Mouse (Mus musculus) layer of hippocampus, adult 2 months (tissue): Measurements from ENCODE around the gene Fndc3a. TPM values are rescaled to one million over a fixed set of nuclear protein-coding genes. Genes with fewer than 3 reads are reported as not detected.

Experiments
- DNase-seq, 2 experiments: peaks; one replicate each; pipeline ENCODE4 v3.0.0; 2022; ENCODE audit warnings: low spot score in 2 of 2
- H3K27ac ChIP-seq: fragments of 200-600 bp; 2 replicates; pipeline ENCODE4 v1.8.1; 2022
- H3K4me3 ChIP-seq: fragments of 200-600 bp; 2 replicates; pipeline ENCODE4 v1.8.1; 2022; ENCODE audit warnings: mild to moderate bottlenecking
- CTCF ChIP-seq: fragments of 200-600 bp; conservative IDR thresholded peaks from 2 replicates; pipeline ENCODE4 v1.8.1; 2022; ENCODE audit warnings: antibody characterized with exemption, mild to moderate bottlenecking, moderate library complexity
- long read RNA-seq, 2 experiments: library from polyadenylated mRNA; stranded (forward); transcript quantifications; one replicate each; pipeline ENCODE4 v2.0.0; 2021; ENCODE audit warnings: borderline mapping rate in 2 of 2
- total RNA-seq, 2 experiments: library from RNA; stranded (reverse); gene quantifications; 2 replicates each; pipeline ENCODE4 v1.2.3; 2021

Fndc3a gene
- 10 to 100 TPM; 38.0 to 39.6 TPM for total RNA-seq
- long read RNA-seq, experiment 1, full-length matches to known transcripts, result 1 of 6 reads
- long read RNA-seq, experiment 1, partial matches to known transcripts, result 2 of 6 reads
- long read RNA-seq, experiment 1, other reads (novel, unspliced or antisense), result 3 of 6 reads
- long read RNA-seq, experiment 2, full-length matches to known transcripts, result 8 of 20 reads
- long read RNA-seq, experiment 2, partial matches to known transcripts, result 7 of 20 reads
- long read RNA-seq, experiment 2, other reads (novel, unspliced or antisense), result 5 of 20 reads

DNA sequence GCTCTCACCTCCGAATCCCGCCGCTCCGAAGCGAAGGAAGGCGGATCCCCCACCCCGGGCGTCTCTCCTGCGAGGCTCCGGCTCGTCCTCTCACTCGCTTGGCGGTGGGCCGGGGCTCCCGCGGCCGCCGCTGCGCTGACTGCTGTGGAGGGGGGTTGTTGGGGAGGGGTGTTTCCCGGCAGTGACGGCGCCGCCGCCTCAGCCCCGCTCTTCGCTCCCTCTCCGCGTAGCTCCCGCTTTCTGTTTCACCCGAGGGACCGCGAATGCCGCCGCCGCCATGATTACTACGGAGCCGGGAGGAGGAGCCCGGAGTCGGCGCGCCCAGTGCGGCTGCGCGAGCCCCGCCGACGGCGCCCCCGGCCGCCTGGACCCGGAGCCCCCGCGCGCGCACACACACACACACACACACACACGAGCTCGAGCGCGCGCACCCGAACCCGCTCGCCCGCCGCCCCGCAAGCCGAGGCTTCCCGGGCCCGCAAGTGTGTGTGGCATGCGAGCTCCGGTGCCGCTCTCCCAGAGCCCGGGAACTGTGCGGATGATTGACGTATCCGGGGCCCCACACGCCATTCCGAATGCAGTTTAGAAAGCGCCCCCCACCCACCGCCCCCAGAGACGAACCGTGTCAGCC lies at the start of gene Fndc3a:
Gene Fndc3a (minus strand): TSS at position 294 of the 631 bp plus-strand sequence.
- Histone ChIP-seq H3K4me3 (peak within 1 kb of the TSS; percentile 91), H3K27ac (peak within 1 kb of the TSS; percentile 85)
- DNase-seq, result peak; percentile 75 to 80
- TF ChIP-seq CTCF, result no peak

DNA sequence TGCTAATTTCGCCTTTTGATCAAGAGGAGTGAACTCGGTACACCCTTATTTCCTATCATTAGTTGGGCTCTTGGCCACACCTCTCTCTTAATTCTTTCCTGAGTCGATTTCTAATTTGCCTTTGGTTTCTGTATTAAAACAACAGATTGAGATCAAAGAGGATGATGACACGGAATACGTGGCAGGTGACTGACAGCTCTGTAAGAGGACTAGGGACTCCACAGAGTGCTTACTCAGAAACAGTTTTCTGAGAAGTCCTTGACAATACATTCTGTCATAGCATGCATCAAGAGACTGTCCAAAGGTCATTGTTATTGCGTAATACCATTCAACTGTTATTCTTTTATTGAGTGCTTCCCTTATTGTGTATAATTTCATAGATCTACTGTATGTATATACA lies 43.1 kb upstream of the Fndc3a start:
- Histone ChIP-seq H3K27ac (no peak overlapping the region), H3K4me3 (no peak overlapping the region)
- no peak for DNase-seq
- TF ChIP-seq CTCF, result no peak

DNA sequence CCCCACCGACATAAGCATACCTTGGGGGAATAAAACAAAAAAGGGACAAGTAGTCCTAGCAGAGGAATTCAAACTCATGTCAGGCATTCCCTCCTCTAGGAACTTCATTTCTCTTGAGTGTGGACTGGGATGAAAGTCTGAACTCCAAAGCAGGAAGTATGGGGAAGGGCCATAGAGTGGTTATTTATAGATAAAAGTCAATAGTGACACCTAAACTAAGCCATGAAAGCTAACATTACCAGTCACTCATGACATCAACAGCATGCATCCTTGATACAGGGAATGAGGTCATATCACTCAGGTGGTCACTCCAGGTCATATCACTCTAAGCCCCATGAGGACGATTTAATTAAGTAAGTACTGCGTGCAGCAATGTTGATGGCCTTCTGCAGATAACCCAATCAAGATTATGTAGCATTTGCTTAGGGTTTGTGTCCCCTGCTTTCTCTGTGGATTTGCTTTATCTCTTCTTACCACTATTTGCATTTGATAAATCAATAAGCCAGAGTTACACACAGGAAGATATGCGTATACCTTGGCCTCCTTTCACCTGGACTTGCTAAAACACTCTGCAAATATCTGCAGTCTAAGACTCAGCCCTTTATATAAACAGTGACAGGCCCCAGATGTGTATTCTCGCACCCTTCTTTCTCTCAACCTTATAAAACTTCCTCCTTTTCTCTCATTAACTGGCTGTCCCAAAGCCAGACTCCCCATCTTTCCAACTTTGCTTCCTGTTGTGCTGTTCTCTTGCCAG lies 40.8 kb upstream of the Fndc3a start:
- no peak for TF ChIP-seq CTCF
- Histone ChIP-seq H3K4me3 (no peak overlapping the region), H3K27ac (no peak overlapping the region)
- DNase-seq, result no peak

GRCm38 (mm10) chr14:72748331-72748730 lies 38.5 kb upstream of the Fndc3a start:
- Histone ChIP-seq H3K4me3 (no peak overlapping the region), H3K27ac (no peak overlapping the region)
- TF ChIP-seq CTCF, result no peak
- no peak for DNase-seq

DNA sequence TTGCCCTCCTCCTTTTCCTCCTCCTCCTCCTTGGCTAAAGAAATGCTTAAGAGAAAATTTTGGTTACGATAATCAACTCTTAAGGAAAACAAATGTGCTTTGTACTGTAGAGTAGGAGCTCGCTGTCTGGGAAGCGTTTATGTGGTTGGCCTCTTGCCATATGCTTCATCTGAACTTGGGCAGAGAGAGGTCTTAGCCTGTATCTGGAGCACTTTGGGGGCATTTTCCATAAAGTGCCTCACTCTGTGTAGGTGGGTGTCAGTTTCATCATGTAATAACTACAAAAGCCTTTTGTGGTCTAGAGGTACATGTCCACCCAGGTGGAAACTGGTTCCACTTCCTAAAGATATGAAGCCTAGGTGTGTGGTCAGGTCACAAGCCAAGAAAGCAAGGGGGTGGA lies 31.9 kb upstream of the Fndc3a start:
- Histone ChIP-seq H3K27ac (no peak overlapping the region), H3K4me3 (no peak overlapping the region)
- DNase-seq, result no peak
- TF ChIP-seq CTCF, result no peak

DNA sequence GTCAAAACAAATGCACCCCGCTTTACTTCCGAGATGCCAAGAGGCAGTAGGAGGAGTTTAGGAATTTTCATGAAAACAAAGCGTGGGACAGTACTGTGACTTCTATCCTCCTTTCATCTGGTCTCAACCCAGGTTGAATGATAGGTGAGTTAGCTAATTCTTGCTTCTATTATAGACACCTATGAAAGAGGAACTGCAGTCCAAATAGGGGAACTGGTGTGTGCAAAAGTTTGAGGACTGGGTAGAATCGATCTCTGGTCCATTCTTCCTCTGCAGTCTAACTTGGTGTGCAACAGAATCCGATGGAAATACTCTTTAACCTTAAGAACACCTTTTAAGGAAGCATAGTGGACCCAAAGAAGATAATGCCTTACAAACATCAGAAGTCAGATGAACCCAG lies 30.5 kb upstream of the Fndc3a start:
- H3K4me3 ChIP-seq, result no peak overlapping the region

DNA sequence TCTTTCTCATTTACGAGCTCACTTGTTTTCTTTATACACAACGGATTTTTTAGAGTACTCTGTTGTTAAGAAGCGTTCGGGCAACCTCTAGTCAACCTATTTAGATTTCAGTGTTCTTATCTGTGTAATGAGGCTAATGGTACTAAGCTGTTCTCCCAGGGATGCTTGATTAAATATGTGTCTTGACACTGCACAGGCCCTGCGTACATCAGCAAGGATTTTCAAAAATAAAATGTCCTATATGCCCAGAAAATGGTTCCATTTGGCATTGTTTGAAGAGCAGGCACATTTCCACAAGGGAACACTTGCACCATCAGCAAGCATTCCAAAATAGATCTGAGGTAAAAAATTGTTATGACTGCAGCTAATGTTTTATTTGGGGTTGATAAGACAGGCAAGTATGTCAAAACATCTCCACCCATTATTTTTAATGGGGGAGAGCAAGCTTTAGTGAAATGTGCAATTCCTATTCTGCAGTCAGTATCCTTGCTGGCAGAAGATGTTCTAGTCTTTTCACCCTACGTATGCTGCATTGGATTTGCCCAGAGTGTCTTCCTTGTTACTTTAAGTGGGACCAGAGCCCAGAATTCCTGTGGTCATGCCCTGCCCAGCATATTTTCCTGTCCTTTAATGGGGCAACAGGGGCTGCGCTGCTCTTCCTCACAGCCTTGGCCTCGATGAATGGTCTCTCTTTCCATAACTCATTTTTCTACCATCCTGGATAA lies 29.8 kb upstream of the Fndc3a start:
- TF ChIP-seq CTCF, result no peak
- Histone ChIP-seq H3K27ac (no peak overlapping the region), H3K4me3 (no peak overlapping the region)
- DNase-seq, result no peak

More for the DNA sequence above, 30.5 kb upstream of the Fndc3a start:
- no peak for TF ChIP-seq CTCF
- no peak for DNase-seq
- H3K27ac ChIP-seq, result no peak overlapping the region

DNA sequence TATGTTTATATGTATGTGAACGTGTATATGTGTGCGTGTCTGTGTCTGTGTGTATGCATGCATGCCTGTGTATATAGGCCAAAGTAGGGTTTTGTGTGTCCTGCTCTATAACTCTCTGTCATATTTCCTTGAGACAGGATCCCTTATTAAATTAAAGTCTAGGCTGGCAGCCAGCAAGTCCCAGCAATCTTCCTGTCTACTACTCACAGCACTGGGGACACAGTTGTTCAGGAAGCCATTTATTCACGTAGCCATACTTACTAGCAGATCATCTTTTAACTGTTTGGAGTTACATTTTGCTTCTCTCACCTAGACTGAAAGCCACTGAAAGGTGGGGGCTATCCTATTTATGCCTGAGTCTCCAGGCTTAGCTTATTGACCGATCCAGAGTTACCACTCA lies 29.0 kb upstream of the Fndc3a start:
- H3K27ac ChIP-seq, result no peak overlapping the region
- H3K4me3 ChIP-seq, result no peak overlapping the region
- no peak for DNase-seq
- no peak for TF ChIP-seq CTCF

GRCm38 (mm10) chr14:72738217-72738616 lies 28.4 kb upstream of the Fndc3a start:
- no peak for TF ChIP-seq CTCF

GRCm38 (mm10) chr14:72725865-72726264 lies 16.1 kb upstream of the Fndc3a start:
- no peak overlapping the region for H3K27ac ChIP-seq
- no peak for DNase-seq
- TF ChIP-seq CTCF, result no peak
- H3K4me3 ChIP-seq, result no peak overlapping the region

More at GRCm38 (mm10) chr14:72738217-72738616, 28.4 kb upstream of the Fndc3a start:
- DNase-seq, result no peak
- Histone ChIP-seq H3K4me3 (no peak overlapping the region), H3K27ac (no peak overlapping the region)

- no peak overlapping the region for H3K27ac ChIP-seq
- no peak for TF ChIP-seq CTCF
- DNase-seq, result no peak
- H3K4me3 ChIP-seq, result no peak overlapping the region
These were observed 12.7 kb upstream of the Fndc3a start for GRCm38 (mm10) chr14:72722274-72723053.

DNA sequence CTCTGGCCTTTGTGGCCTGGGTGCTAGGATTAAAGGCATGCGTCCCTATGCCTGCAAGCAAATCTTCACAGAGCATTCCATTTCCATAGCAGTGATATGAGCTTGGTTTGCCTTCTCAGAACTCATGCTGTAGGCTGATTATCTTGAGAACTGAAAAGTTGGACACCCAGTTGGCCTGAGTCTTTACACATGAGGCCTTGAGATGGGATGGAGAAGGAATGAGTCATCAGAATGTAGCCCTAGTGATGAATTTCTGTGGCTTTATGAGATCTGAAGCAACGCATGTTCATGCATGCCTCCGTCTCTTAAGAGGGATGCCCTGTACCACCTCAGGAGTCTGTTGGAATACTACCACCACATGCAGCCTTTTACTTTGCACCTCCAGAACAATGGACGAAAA lies 6.4 kb upstream of the Fndc3a start:
- no peak for TF ChIP-seq CTCF
- Histone ChIP-seq H3K27ac (no peak overlapping the region), H3K4me3 (no peak overlapping the region)
- no peak for DNase-seq
